ENCODE assay signal across 9 mouse cellular contexts in the genomic region with DNA sequence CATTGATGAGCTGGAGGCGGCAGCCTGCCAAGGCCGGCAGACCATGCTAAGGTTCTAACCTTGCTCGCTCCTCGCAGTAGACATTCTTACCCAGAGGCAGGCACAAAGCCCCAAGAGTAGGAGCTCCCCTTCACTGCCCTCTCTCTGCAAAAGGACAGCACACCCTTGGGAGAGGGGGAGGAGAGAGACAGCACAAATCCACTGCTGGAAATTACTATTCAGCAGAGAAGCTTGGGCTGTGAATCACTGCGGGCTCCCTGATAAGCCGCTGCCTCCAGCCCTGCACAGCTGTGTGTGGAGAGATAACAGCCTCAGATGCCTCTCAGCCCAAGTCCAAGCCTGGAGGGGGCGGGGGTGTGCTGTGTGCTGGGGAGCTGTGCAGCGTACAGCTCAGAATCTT. TPM values are rescaled to one million over a fixed set of nuclear protein-coding genes. Genes with fewer than 3 reads are reported as not detected.
DNase-seq lines count a peak whose midpoint lies in the region; ATAC-seq and TF ChIP-seq lines count a peak whose summit lies in the region.
"Had no signal": no experiment of that assay in that cellular context is flagged by ENCODE, and none has a peak within 500 bp of the region (broad histone marks: within the 10 kb centered on the region; RNA-seq: fewer than 3 reads in every experiment).

No protein-coding gene starts in this region.

- H3K27me3 ChIP-seq in hindbrain, embryonic 16.5 days (replicated peaks; ENCODE audit: control insufficient read depth, insufficient read depth, low read length) = peaks cover 21% of the 10 kb centered on the region
- peaks cover 52% of the 10 kb centered on the region for H3K27me3 ChIP-seq in liver, postnatal 0 days (ENCODE audit: insufficient read depth, low read length)

- peak; percentile 69 for DNase-seq in MN1 (ENCODE audit: low spot score)
- DNase-seq in brain, adult 2 months (ENCODE audit: low read depth, low spot score) = peak; percentile 92
- peak; percentile 59 to 63 for DNase-seq in frontal cortex, postnatal 36 days (ENCODE audit: low spot score in 2 of 2)
- DNase-seq in liver, postnatal 0 days = peak; percentile 82
- peak; percentile 62 for DNase-seq in right cerebral cortex, adult 2 months (ENCODE audit: low spot score in 2 of 2)
- DNase-seq in thymus, adult 18-20 months = no peak

- ATAC-seq in hindbrain, embryonic 16.5 days = peak; percentile 67
- peak; percentile 97 for ATAC-seq in liver, postnatal 0 days
- no peak for ATAC-seq in activated CD4-positive, CD25-positive, alpha-beta regulatory T cell, adult 4 months

- peak; percentile 30; the same call in 1 of the 2 replicates for TF ChIP-seq CTCF in liver, postnatal 0 days (IDR thresholded peaks at IDR 0.05; ENCODE audit: low read depth)

- peak overlapping the region; percentile 23; the same call in 1 of the 2 replicates for H3K9ac ChIP-seq in hindbrain, embryonic 16.5 days (ENCODE audit: low read depth, low read length)
- H3K9ac ChIP-seq in liver, postnatal 0 days (replicated peaks) = no peak overlapping the region
- H3K9ac ChIP-seq: limb, embryonic 15.5 days had no signal

- peaks cover 46% of the 10 kb centered on the region for H3K4me1 ChIP-seq in hindbrain, embryonic 16.5 days (ENCODE audit: control insufficient read depth, insufficient read depth, low read depth, low read length)
- H3K4me1 ChIP-seq in liver, postnatal 0 days (ENCODE audit: insufficient read depth) = peaks cover 29% of the 10 kb centered on the region

- 0 out of 2 replicates have a peak overlapping the region, but pooled peaks have one; percentile 1 for H3K4me3 ChIP-seq in hindbrain, embryonic 16.5 days (ENCODE audit: low read length)
- peak overlapping the region; percentile 17; the same call in 1 of the 2 replicates for H3K4me3 ChIP-seq in liver, postnatal 0 days (ENCODE audit: low read depth, low read length)
- H3K4me3 ChIP-seq: limb, embryonic 15.5 days had no signal

- no peaks in the 10 kb centered on the region for H3K9me3 ChIP-seq in hindbrain, embryonic 16.5 days (ENCODE audit: control insufficient read depth, low read length)
- H3K9me3 ChIP-seq in liver, postnatal 0 days (ENCODE audit: low read length) = no peaks in the 10 kb centered on the region
- H3K9me3 ChIP-seq: limb, embryonic 15.5 days had no signal

- H3K27ac ChIP-seq in hindbrain, embryonic 16.5 days (ENCODE audit: low read depth, low read length) = peak overlapping the region; percentile 49
- H3K27ac ChIP-seq in liver, postnatal 0 days (ENCODE audit: low read depth) = no peak overlapping the region
- H3K27ac ChIP-seq: limb, embryonic 15.5 days had no signal

- peak overlapping the region; percentile 96 for H3K4me2 ChIP-seq in hindbrain, embryonic 16.5 days (ENCODE audit: low read length)
- H3K4me2 ChIP-seq in liver, postnatal 0 days (ENCODE audit: low read depth, low read length) = peak overlapping the region; percentile 52
- H3K4me2 ChIP-seq: limb, embryonic 15.5 days had no signal

- H3K36me3 ChIP-seq in hindbrain, embryonic 16.5 days (ENCODE audit: control insufficient read depth, insufficient read depth, low read length) = no peaks in the 10 kb centered on the region
- H3K36me3 ChIP-seq in liver, postnatal 0 days (replicated peaks; ENCODE audit: insufficient read depth, low read length) = no peaks in the 10 kb centered on the region
- H3K36me3 ChIP-seq: limb, embryonic 15.5 days had no signal

- 6% methylated on average over 8 of the region's 8 CpGs for WGBS in hindbrain, embryonic 16.5 days
- WGBS in liver, postnatal 0 days (ENCODE audit: insufficient replicate concordance) = 2% methylated on average over 8 of the region's 8 CpGs

- TF ChIP-seq EP300 in liver, postnatal 0 days (IDR thresholded peaks at IDR 0.05; ENCODE audit: low read depth) = peak; percentile 96

RNA-seq across cellular contexts. Expression of a gene that starts 1.9 kb away (rescaled TPM):
- polyA plus RNA-seq in hindbrain, embryonic 16.5 days (2015; fragmentation: Nextera tagmentation; extraction: Ambion mirVana) = 21.0 and 21.4 TPM in 2 replicates
- 0.48 and 0.67 TPM in 2 replicates for polyA plus RNA-seq in liver, postnatal 0 days (2015; fragmentation: Nextera tagmentation; extraction: Ambion mirVana)
- not detected for polyA plus RNA-seq in activated CD4-positive, CD25-positive, alpha-beta regulatory T cell, adult 4 months (2017; shearing (Covaris generic))

RNA-seq across cellular contexts. Expression of a gene that starts 15.4 kb away (rescaled TPM):
- 890 and 1,047 TPM in 2 replicates for polyA plus RNA-seq in hindbrain, embryonic 16.5 days (2015; fragmentation: Nextera tagmentation; extraction: Ambion mirVana)
- polyA plus RNA-seq in liver, postnatal 0 days (2015; fragmentation: Nextera tagmentation; extraction: Ambion mirVana) = 761 and 777 TPM in 2 replicates
- 100 to 1,000 TPM; 315 to 368 TPM for polyA plus RNA-seq in activated CD4-positive, CD25-positive, alpha-beta regulatory T cell, adult 4 months (2017; shearing (Covaris generic))

RNA-seq across cellular contexts. Expression of a gene that starts 31.6 kb away (rescaled TPM):
- 23.6 and 24.4 TPM in 2 replicates for polyA plus RNA-seq in hindbrain, embryonic 16.5 days (2015; fragmentation: Nextera tagmentation; extraction: Ambion mirVana)
- polyA plus RNA-seq in liver, postnatal 0 days (2015; fragmentation: Nextera tagmentation; extraction: Ambion mirVana) = 4.6 and 5.1 TPM in 2 replicates
- 10 to 100 TPM; 21.7 to 33.7 TPM for polyA plus RNA-seq in activated CD4-positive, CD25-positive, alpha-beta regulatory T cell, adult 4 months (2017; shearing (Covaris generic))

RNA-seq across cellular contexts. Expression of a gene that starts 37.8 kb away (rescaled TPM):
- 165 and 168 TPM in 2 replicates for polyA plus RNA-seq in hindbrain, embryonic 16.5 days (2015; fragmentation: Nextera tagmentation; extraction: Ambion mirVana)
- polyA plus RNA-seq in liver, postnatal 0 days (2015; fragmentation: Nextera tagmentation; extraction: Ambion mirVana) = 6.5 and 8.4 TPM in 2 replicates
- polyA plus RNA-seq in activated CD4-positive, CD25-positive, alpha-beta regulatory T cell, adult 4 months (2017; shearing (Covaris generic)) = under 1 TPM in 1 of 2 experiments, not detected in 1; 0.50 TPM

RNA-seq across cellular contexts. Expression of a gene that starts 46.9 kb away (rescaled TPM):
- 75.3 and 80.5 TPM in 2 replicates for polyA plus RNA-seq in hindbrain, embryonic 16.5 days (2015; fragmentation: Nextera tagmentation; extraction: Ambion mirVana)
- polyA plus RNA-seq in liver, postnatal 0 days (2015; fragmentation: Nextera tagmentation; extraction: Ambion mirVana) = 7.3 and 8.2 TPM in 2 replicates
- 10 to 100 TPM in 1 of 2 experiments, 1 to 10 TPM in 1; 7.8 to 14.8 TPM for polyA plus RNA-seq in activated CD4-positive, CD25-positive, alpha-beta regulatory T cell, adult 4 months (2017; shearing (Covaris generic))

Comparison
In these comparisons a context has a peak if more than half of its experiments do, and no peak if none do; other contexts are left out.
1. DNase-seq: peak in MN1 (single experiment), brain, adult 2 months (single experiment), frontal cortex, postnatal 36 days (2 of 2), liver, postnatal 0 days (single experiment) and right cerebral cortex, adult 2 months (2 of 2); none in thymus, adult 18-20 months (0 of 2).
2. RNA of a gene that starts 1.9 kb away (polyA plus RNA-seq): 21.0 to 21.4 TPM in hindbrain, embryonic 16.5 days; 0.48 to 0.67 TPM in liver, postnatal 0 days and not detected in activated CD4-positive, CD25-positive, alpha-beta regulatory T cell, adult 4 months; every median in the first group is over 10 times any median in the second.